ENCODE assay signal across 16 mouse cellular contexts in genomic region chr5:117380199-117380598, GRCm38 (mm10).
"Had no signal": no experiment of that assay in that cellular context is flagged by ENCODE, and none has a peak within 500 bp of the region (broad histone marks: within the 10 kb centered on the region; RNA-seq: fewer than 3 reads in every experiment).

No protein-coding gene starts in this region.

- ATAC-seq: lung, postnatal 0 days; midbrain, embryonic 15.5 days had no signal

- H3K4me2 ChIP-seq: kidney, embryonic 15.5 days; liver, embryonic 13.5 days; lung, embryonic 14.5 days; midbrain, embryonic 12.5 days; midbrain, embryonic 15.5 days; neural tube, embryonic 12.5 days; neural tube, embryonic 15.5 days had no signal

- H3K9me3 ChIP-seq: kidney, embryonic 15.5 days; liver, embryonic 13.5 days; midbrain, embryonic 12.5 days; midbrain, embryonic 15.5 days; neural tube, embryonic 12.5 days; neural tube, embryonic 15.5 days had no signal

- DNase-seq: kidney, adult 8-10 months; kidney, postnatal 10 days; kidney, postnatal 36 days; layer of hippocampus, postnatal 36 days; liver, embryonic 13.5 days; lung, embryonic 14.5 days; thymus, adult 18-20 months; thymus, postnatal 36 days had no signal

- H3K27ac ChIP-seq: kidney, embryonic 15.5 days; left cerebral cortex, adult 2 months; liver, embryonic 13.5 days; macrophage; midbrain, embryonic 12.5 days; midbrain, embryonic 15.5 days; neural tube, embryonic 12.5 days; neural tube, embryonic 15.5 days had no signal

- H3K9ac ChIP-seq: kidney, embryonic 15.5 days; liver, embryonic 13.5 days; lung, embryonic 14.5 days; midbrain, embryonic 12.5 days; midbrain, embryonic 15.5 days; neural tube, embryonic 12.5 days; neural tube, embryonic 15.5 days had no signal

- H3K4me1 ChIP-seq: kidney, embryonic 15.5 days; liver, embryonic 13.5 days; midbrain, embryonic 12.5 days; midbrain, embryonic 15.5 days; neural tube, embryonic 12.5 days; neural tube, embryonic 15.5 days had no signal

- H3K27me3 ChIP-seq: kidney, embryonic 15.5 days; liver, embryonic 13.5 days; midbrain, embryonic 12.5 days; midbrain, embryonic 15.5 days; neural tube, embryonic 12.5 days; neural tube, embryonic 15.5 days had no signal

- H3K4me3 ChIP-seq: kidney, embryonic 15.5 days; left cerebral cortex, adult 2 months; liver, embryonic 13.5 days; midbrain, embryonic 12.5 days; midbrain, embryonic 15.5 days; neural tube, embryonic 12.5 days; neural tube, embryonic 15.5 days had no signal
